Mouse (Mus musculus) cerebellum, adult 2 months (tissue): Measurements from ENCODE around the gene Man2a1.

ENCODE experiments used
- CTCF ChIP-seq: fragments of 200-500 bp; IDR thresholded peaks from 2 replicates; pipeline ENCODE4 v1.5.1; 2011; ENCODE audit warnings: low read depth, mild to moderate bottlenecking, control low read depth, low read length, moderate library complexity, borderline replicate concordance; ENCODE audit not compliant: insufficient read depth
- POLR2A ChIP-seq: fragments of 200-500 bp; IDR thresholded peaks from 2 replicates; pipeline ENCODE4 v1.6.1; 2011; ENCODE audit warnings: low read length, control low read depth, borderline replicate concordance; ENCODE audit not compliant: insufficient read depth

- TF ChIP-seq CTCF (no peak), POLR2A (no peak)
These were observed 74.4 kb downstream of the Man2a1 start for GRCm38 (mm10) chr17:64674980-64675379.
